Mouse (Mus musculus) left cerebral cortex, adult 9 months (tissue): ENCODE measurements around the gene Bhlha15.

ENCODE experiments used
- DNase-seq, 2 experiments: peaks; one replicate each; pipeline ENCODE4 v3.0.0; 2022; ENCODE audit warnings: low spot score in 2 of 2

Bhlha15 gene

GRCm38 (mm10) chr5:144189950-144190583, at the start of gene Bhlha15:
Gene Bhlha15 (plus strand): TSS chr5:144190286.
- DNase-seq = no peak

DNA sequence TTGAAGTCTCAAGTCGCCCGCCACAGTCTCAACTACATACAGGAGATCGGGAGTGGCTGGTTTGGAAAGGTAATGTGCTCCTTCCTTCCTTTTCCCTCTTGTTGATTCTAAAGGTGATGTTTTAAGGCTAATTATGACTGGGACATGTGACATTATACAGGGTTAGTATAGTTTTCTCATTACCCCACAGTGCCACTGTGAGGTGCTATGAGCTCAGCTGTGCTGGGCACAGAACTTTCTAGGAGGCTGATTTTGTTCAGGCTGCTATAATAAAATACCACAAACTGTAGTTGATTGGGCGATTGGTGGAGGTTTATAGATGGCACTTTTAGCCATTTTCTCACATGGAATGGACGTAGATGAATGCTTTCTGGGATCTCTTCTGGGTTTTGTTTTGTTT, 46.6 kb upstream of the Bhlha15 start:
- no peak for DNase-seq

- DNase-seq = no peak
Observed at GRCm38 (mm10) chr5:144146898-144147297, 43.2 kb upstream of the Bhlha15 start.

DNA sequence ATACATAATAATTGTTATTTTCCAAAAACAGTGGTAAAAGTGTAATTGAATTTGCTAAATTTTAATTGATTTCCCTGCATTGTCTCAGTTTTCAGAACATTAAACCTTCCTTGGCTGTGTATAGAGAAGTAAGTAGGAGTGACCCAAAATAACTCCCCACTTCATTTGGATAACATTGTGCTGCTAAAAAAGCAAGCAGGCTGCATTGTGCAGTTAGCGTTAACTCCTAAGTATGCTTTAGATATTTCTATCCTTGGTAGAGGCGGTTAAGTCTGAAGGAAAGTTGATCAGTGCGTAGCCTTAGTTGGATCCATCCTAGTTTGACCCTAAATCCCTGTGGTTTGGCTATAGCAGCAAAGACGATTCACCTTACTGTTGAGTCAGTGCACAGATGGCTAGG, 40.6 kb upstream of the Bhlha15 start:
- no peak for DNase-seq

DNA sequence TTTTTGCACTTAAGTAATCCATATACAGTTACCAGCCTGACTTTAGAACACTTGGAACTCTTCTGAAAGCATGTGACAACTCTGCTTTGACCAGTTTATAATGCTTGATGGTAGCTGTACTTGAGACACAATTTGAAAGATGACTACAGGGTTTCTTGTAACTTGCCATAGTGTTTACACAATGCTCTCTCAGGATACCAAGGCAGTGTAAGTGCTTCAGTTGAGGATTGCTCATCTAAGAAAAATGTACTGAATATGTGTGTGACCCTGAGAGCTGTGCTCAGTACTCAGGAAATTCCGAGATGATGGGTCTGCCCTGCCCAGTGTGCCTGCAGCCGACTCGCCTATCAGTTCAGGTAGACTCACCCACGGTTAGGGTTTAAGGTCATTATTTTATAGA, 38.8 kb upstream of the Bhlha15 start:
- no peak for DNase-seq

GRCm38 (mm10) chr5:144154528-144154927, 35.6 kb upstream of the Bhlha15 start:
- DNase-seq = peak in 1 of 2 experiments; percentile 83

DNA sequence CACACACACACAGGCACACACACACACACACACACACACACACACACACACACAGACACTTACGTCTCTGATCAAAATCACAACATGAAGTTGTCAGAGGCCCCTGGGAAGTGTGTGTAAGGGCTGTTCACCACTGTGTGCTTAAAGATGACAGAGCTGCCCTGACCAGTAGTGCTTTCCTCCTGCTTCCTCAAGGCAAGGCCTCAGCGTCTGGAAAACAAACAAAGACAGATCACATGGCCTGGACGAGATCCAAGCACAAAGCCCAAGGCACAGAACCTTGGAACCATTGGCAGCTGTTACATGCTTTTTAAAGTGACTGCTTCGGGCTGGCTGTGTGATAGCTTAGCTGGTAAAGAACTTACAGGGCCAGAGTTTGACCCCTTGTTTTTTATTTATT, 31.5 kb upstream of the Bhlha15 start:
- peak in 1 of 2 experiments; percentile 50 for DNase-seq

DNA sequence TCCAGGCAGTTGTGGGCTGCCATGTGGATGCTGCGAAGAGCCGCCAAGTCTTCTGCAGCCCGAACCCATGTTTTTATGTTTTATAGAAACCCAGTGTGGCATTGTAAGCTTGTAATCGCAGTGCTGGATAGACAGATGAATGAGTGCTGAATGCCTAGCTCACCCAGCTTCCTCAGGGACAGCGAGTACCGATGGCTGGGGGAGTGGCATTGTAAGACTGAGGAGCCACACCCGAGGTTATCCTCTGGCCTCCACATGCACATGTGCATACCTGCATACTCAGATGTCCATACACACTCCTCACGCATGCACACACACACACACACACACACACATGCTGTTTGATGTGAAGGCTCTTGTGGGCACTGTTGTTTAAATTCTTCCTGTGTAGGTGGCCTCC, 30.9 kb upstream of the Bhlha15 start:
- DNase-seq = no peak

GRCm38 (mm10) chr5:144162080-144162812, 27.8 kb upstream of the Bhlha15 start:
- no peak for DNase-seq

- DNase-seq = no peak
Observed at GRCm38 (mm10) chr5:144162813-144163517, 27.1 kb upstream of the Bhlha15 start.

- DNase-seq = no peak
Observed at GRCm38 (mm10) chr5:144165756-144166155, 24.3 kb upstream of the Bhlha15 start.

- DNase-seq = no peak
Observed at GRCm38 (mm10) chr5:144169275-144169975, 20.7 kb upstream of the Bhlha15 start.

- DNase-seq = no peak
Observed at GRCm38 (mm10) chr5:144173648-144174047, 16.4 kb upstream of the Bhlha15 start.

- no peak for DNase-seq
Observed at GRCm38 (mm10) chr5:144178216-144178615, 11.9 kb upstream of the Bhlha15 start.

- DNase-seq = no peak
Observed at GRCm38 (mm10) chr5:144181249-144181648, 8.8 kb upstream of the Bhlha15 start.

DNA sequence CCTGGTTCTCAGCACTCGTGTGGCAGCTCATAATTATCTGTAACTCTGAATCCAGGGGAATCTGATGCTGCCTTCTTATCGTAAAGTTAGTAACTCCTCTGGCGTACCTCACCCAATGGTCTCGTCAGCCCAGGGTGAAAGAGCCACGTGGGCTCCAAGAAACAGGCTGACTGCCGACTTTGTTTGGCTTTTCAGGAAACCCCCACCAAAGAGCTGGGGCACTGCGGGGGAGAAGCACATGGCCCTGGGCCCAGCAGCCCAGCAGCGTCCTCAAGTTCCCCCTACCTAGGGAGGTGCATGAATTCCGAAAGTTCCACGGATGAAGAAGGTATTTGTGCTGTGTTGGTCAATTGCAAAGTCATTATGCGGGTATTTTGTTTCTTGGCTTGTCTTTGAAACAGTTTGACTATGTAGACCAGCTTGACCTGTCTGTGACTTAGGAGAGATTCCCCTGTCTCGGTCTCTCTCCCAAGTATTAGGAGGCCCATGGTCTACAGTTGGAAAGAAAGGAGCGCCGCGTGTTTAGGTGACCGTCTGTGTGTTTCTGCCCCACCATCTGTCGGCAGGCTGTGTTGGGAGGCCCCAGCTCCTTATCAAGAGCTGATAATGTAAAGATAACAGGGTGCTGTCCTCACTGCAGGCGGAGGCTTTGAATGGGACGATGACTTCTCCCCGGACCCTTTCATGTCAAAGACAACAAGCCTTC, 7.4 kb upstream of the Bhlha15 start:
- DNase-seq = no peak

GRCm38 (mm10) chr5:144183248-144183559, 6.9 kb upstream of the Bhlha15 start:
- no peak for DNase-seq

GRCm38 (mm10) chr5:144183647-144184335, 6.3 kb upstream of the Bhlha15 start:
- DNase-seq = no peak

DNA sequence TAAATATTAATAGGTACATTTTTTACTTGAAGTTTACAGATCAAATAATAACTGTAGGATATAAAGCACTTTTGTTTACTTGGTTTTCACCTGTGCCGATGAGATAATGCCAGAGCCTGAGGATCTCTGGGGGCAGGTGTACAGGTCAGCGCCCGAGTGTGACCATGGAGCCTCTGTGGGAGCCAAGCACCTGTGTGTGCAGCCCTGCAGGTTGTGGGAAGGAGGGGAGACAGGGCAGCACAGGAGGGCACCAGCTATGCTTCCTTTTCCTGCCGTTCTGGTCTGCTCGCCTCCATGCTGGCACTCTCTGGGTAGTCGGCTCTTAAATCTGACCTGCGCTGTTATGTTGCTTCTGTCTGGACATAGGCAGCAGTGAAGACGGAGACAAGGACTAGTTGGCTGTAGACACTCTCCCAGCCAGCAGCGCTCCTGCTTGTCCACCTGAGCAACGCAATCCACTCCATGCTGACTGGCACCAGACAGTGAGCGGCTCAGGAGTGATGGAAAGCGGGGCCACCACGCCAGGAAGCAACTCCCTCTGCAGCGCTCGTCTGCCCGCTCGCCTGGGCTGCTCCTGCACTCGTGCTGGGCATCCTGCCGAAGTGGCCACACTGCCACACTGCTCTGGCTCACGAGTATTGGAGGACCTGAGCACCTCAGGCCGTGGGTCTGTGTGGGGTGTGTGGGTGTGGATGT, 5.6 kb upstream of the Bhlha15 start:
- no peak for DNase-seq

GRCm38 (mm10) chr5:144188422-144188821, 1.7 kb upstream of the Bhlha15 start:
- no peak for DNase-seq

GRCm38 (mm10) chr5:144189327-144189726, 759 bp upstream of the Bhlha15 start:
- no peak for DNase-seq
